Mouse (Mus musculus): ENCODE results near the gene Rgs7. TPM values are rescaled to one million over a fixed set of nuclear protein-coding genes. Genes with fewer than 3 reads are reported as not detected.

Rgs7 gene
- total and polyA plus RNA-seq, 3 experiments: not detected

- TF ChIP-seq MYC (IDR thresholded peaks at IDR 0.05; ENCODE audit: low read depth, low read length): no peak
- no peak for TF ChIP-seq USF2 (IDR thresholded peaks at IDR 0.05; ENCODE audit: borderline replicate concordance in 1 of 2, insufficient read depth in 1 of 2, low read depth in 1 of 2, low read length in 2 of 2)
- TF ChIP-seq SMC3 (IDR thresholded peaks at IDR 0.05; ENCODE audit: low read depth, low read length): no peak
- TF ChIP-seq NRF1 (IDR thresholded peaks at IDR 0.05; ENCODE audit: insufficient read depth, low read depth, low read length, poor library complexity, severe bottlenecking): no peak
- TF ChIP-seq ZMIZ1 (IDR thresholded peaks at IDR 0.05; ENCODE audit: low read depth, low read length): no peak
- TF ChIP-seq MAFK (IDR thresholded peaks at IDR 0.05; ENCODE audit: borderline replicate concordance, low read depth, low read length): no peak
- TF ChIP-seq CHD2 (IDR thresholded peaks at IDR 0.05; ENCODE audit: low read length): no peak
- no peak for TF ChIP-seq POLR2AphosphoS5 (IDR thresholded peaks at IDR 0.05; ENCODE audit: borderline replicate concordance, low read depth, low read length)
- no peak for TF ChIP-seq MAX (IDR thresholded peaks at IDR 0.05; ENCODE audit: low read length)
- TF ChIP-seq MEF2A (IDR thresholded peaks at IDR 0.05; ENCODE audit: extremely low read depth, insufficient replicate concordance, low read depth, low read length, poor library complexity, severe bottlenecking): no peak
- TF ChIP-seq HCFC1 (IDR thresholded peaks at IDR 0.05; ENCODE audit: low read depth, low read length): no peak
- TF ChIP-seq USF1 (IDR thresholded peaks at IDR 0.05; ENCODE audit: low read depth, low read length): no peak
- TF ChIP-seq ZC3H11A (IDR thresholded peaks at IDR 0.05; ENCODE audit: low read depth, low read length): no peak
- no peak for TF ChIP-seq ZKSCAN1 (IDR thresholded peaks at IDR 0.05; ENCODE audit: low read depth, low read length)
- no peak for TF ChIP-seq ZNF384 (IDR thresholded peaks at IDR 0.05; ENCODE audit: low read depth, low read length)
- TF ChIP-seq ETS1 (IDR thresholded peaks at IDR 0.05; ENCODE audit: low read depth, low read length): no peak
- no peak for TF ChIP-seq CTCF (IDR thresholded peaks at IDR 0.05 in 2 of 3, conservative IDR thresholded peaks at IDR 0.05 in 1 of 3; ENCODE audit: control insufficient read depth in 1 of 3, insufficient read depth in 1 of 3, low read depth in 2 of 3, low read length in 3 of 3, poor library complexity in 1 of 3, severe bottlenecking in 1 of 3)
- no peak for TF ChIP-seq UBTF (IDR thresholded peaks at IDR 0.05; ENCODE audit: borderline replicate concordance, insufficient read depth, low read depth, low read length)
- TF ChIP-seq EP300 (IDR thresholded peaks at IDR 0.05; ENCODE audit: low read depth in 1 of 2, low read length in 2 of 2): no peak
- no peak for TF ChIP-seq E2F4 (IDR thresholded peaks at IDR 0.05; ENCODE audit: borderline replicate concordance, low read depth, low read length)
- no peaks in the 10 kb centered on the region for H3K4me1 ChIP-seq (ENCODE audit: control insufficient read depth in 1 of 2, insufficient read depth in 2 of 2, low read length in 2 of 2)
- no peaks in the 10 kb centered on the region for H3K9me3 ChIP-seq (replicated peaks; ENCODE audit: insufficient read depth, low read length)
- no peak overlapping the region for H3K27ac ChIP-seq (ENCODE audit: control insufficient read depth, low read depth, low read length)
- no peaks in the 10 kb centered on the region; a peak in 1 of 4 replicates for H3K27me3 ChIP-seq (ENCODE audit: control insufficient read depth in 1 of 2, insufficient read depth in 2 of 2, low read length in 2 of 2)
- no peaks in the 10 kb centered on the region for H3K36me3 ChIP-seq (ENCODE audit: control insufficient read depth in 1 of 2, insufficient read depth in 2 of 2, low read length in 2 of 2)
- DNase-seq (ENCODE audit: low read depth, low spot score): no peak
- H3K9ac ChIP-seq (ENCODE audit: control insufficient read depth, low read depth, low read length, poor library complexity, severe bottlenecking): no peak overlapping the region
- H3K79me2 ChIP-seq (ENCODE audit: control insufficient read depth, insufficient read depth, low read length, poor library complexity): no peaks in the 10 kb centered on the region
- H3K4me3 ChIP-seq (ENCODE audit: control insufficient read depth in 1 of 2, insufficient read depth in 1 of 2, low read depth in 2 of 2, low read length in 2 of 2): no peak overlapping the region
Measured at GRCm38 (mm10) chr1:175442025-175442424, 50.3 kb downstream of the Rgs7 start.

All from MEL (cell line).